Mouse (Mus musculus) hematopoietic stem cell, adult 5-6 weeks (primary cell): Measurements from ENCODE around the gene Nr2c2ap. TPM values are rescaled to one million over a fixed set of nuclear protein-coding genes. Genes with fewer than 3 reads are reported as not detected.
A peak's percentile ranks its signal among the peaks of the same experiment; 100 is the strongest.

Experiments
- ATAC-seq, 2 experiments: fragments of 125-278 bp in 1 of 2; replicated peaks in 1 of 2; 2 replicates each; pipeline ENCODE4 v1.8.0; 2016 to 2017; ENCODE audit warnings: inconsistent platforms in 2 of 2, mild to moderate bottlenecking in 2 of 2, moderate number of reproducible peaks in 2 of 2, low read depth in 1 of 2, moderate TSS enrichment in 1 of 2; ENCODE audit not compliant: low FRiP score in 2 of 2, poor library complexity in 2 of 2, severe bottlenecking in 2 of 2, insufficient read depth in 1 of 2, low TSS enrichment in 1 of 2
- total RNA-seq: library from RNA; stranded (forward); fragments of 172-1452, 232-1000 nt; gene quantifications from 2 replicates; pipeline ENCODE4 v1.2.3, GENCODE M21; 2017

The Nr2c2ap gene
- 11.4 and 13.9 TPM in 2 replicates for total RNA-seq

- ATAC-seq = peak; percentile 91
Observed at GRCm38 (mm10) chr8:70131166-70131883, at the start of gene Nr2c2ap. Gene Nr2c2ap, plus strand, starts transcription at chr8:70131333.

DNA sequence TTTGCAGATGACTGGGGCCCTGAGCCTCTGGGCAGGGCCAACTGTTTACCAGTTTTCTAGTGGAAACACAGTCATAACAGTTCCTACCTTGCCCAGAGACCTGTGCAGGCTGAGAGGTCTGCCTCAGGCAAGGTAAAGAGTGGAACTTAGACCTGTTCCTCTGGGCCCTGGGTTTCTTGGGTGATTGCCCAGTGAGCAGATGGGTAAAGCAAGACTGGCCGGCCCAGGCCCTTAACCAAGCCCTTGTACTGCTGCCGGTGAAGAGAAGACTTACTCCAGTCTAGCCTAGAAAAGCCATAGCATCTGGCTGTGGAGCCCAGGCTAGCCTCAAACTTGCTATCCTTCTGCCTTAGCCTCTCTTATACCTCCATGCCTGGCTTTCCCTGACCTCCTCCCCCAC is 49.2 kb upstream of the Nr2c2ap start:
- no peak for ATAC-seq

- ATAC-seq = no peak
Observed at GRCm38 (mm10) chr8:70083285-70083684, 47.8 kb upstream of the Nr2c2ap start, which contains the start of gene Hapln4. Gene Hapln4, plus strand, starts transcription at chr8:70083457.

DNA sequence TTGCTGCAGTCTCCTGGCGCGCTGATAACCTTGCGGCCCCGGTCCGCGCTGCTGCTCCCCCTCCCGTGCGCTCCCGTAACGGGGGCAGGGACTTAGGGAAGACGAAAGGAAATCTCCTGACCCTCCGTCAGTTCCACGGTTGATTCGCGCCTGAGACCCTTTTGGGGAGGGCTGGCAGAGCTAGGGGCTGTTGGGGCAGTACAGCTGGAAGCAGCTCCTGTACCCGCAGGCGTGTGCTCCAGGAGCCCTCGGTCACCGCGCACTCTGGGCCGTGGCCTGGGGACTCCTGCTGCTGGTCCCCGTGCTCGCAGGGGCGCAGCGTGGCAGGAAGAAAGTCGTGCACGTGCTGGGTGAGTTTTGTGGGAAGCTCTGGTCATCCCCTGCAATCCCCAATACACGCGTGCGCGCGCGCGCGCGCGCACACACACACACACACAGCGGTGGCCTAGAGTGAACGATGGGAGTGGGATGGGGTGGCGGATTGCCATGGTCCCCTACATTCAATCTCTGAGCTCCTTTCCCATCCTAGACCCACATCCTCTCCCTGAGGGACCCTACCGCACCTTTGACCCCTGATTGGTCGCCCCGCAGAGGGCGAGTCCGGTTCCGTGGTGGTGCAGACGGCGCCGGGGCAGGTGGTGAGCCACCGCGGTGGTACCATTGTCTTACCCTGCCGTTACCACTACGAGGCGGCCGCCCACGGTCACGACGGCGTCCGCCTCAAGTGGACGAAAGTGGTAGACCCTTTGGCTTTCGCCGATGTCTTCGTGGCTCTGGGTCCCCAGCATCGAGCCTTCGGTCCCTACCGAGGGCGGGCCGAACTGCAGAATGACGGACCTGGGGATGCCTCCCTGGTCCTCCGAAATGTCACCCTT is 46.7 kb upstream of the Nr2c2ap start:
- ATAC-seq = no peak

DNA sequence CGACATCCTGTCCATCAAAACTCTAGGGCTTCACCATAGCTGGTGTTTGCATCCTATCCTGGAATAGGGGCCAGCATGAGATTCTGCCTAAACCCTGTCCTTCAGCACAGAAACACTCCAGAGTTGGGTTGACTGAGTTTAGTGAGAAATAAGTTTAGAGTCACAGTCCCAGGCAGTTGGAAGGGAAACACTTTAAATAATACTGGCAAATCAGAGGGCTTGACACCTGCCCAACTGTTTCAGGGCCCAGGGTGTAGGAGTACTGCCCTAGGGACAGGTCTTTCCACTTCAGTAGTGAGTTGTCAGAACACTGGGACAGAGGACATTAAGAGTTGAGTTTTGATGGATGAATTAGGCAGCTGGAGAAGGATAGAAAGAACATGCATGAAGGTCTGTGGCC is 45.0 kb upstream of the Nr2c2ap start:
- ATAC-seq = no peak

DNA sequence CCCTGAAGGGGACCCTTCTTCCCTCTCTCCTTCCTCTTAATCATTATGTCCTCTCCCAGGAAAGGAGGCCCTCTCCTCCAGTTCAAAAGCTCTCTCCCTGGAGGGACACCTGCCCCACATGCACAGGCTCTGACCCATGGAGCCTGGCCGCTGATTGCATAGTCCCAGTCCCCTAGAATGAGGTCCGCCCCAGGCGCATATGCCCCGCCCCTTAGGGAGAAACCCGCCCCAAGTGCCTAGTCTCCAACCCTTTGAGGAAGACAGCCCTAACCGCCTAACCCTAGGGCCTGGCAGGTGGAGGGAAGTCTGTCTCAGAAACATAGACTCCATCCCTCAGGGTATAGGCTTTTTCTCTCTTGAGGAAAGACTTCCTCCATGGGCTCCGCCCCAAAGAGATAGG is 43.9 kb upstream of the Nr2c2ap start:
- ATAC-seq = no peak

DNA sequence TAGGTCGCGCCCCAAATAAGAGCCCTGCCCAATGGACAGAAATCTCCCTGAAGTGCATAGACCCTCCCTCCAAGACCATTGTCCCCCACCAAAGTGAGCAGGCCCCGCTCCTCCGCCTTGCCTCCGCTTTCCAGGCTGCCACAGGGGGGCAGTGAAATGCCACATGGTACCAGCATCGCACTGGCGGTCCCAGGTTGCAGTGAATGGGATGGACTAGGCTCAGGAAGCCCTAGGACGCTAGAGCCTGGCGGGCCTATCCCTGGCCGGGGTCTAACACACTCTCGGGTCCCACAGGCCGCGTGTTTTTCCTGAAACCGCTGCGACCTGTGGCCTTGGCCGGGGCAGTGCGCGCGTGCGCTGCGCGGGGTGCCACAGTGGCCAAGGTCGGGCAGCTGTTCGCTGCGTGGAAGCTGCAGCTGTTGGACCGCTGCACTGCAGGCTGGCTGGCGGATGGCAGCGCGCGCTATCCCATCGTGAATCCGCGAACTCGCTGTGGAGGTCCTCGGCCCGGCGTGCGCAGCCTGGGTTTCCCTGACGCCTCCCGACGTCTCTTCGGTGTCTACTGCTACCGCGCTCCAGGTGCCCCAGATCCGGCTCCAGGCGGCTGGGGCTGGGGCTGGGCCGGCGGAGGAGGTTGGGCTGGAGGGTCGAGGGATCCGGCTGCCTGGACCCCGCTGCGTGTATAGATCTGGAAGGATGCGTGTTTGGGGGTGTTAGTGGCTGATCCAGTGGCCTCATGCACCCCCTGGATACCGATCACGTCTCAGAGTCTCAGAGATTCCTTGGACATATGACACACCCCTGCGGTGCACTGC is 43.1 kb upstream of the Nr2c2ap start:
- peak; percentile 13 to 30; a peak in 1 of 4 replicates for ATAC-seq

DNA sequence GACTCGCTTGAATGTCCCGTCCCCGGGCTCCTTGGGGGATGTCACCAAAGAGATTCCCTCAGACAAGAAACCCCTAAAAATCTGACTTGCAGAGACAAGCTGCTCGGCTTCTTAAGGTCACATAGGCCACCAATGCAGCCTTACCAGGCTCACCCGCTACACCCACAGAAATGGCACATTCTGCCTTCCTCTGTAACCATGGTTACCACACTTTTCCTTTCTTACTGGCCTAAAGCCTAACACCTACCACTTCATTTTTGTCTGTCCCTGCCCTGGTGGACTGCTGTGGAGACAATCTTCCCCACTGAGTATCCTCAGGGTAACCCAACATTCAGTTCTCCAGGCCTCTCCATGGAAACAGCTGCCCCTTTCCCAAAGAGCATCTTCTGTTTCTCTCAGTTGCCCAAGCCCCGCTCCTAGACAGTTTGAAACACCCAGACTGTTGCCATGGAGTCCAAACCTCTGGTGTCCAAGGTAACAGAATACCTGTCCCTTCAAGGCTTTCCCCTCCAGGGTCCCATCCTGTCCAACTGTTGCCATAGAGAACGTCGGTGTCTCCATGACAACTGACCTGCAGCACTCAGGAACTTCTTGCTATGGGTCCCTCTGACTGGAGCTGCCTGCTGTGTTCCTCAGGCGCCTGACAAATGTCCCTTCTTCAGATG is 41.7 kb upstream of the Nr2c2ap start:
- no peak for ATAC-seq

- no peak for ATAC-seq
Observed at GRCm38 (mm10) chr8:70092786-70093185, 38.3 kb upstream of the Nr2c2ap start.

- ATAC-seq = no peak
Observed at GRCm38 (mm10) chr8:70099276-70099675, 31.9 kb upstream of the Nr2c2ap start.

DNA sequence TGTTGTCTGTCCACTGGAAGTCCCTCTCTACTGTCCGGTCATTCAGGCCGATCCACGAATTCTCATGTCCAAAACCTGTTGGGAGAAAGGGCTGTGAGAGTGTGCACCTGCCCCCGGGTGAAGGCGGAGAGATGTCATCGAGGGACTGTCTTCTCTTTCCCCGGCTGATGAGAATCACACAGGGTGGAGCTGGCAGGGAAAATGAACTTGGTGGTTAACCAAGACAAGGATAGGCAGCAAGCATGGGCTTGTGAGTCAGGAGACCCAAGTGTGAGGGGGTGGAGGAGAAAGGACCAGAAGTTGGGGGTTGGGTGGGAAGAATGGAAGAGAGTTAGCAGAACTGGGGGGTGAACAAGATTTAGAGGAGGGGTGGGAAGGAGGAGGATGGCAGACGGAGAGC is 30.9 kb upstream of the Nr2c2ap start:
- ATAC-seq = no peak

- ATAC-seq = peak; percentile 68 to 79
Observed at GRCm38 (mm10) chr8:70104506-70104905, 26.6 kb upstream of the Nr2c2ap start.

GRCm38 (mm10) chr8:70104922-70105321 is 26.2 kb upstream of the Nr2c2ap start:
- no peak for ATAC-seq

- no peak for ATAC-seq
Observed at GRCm38 (mm10) chr8:70110451-70110850, 20.7 kb upstream of the Nr2c2ap start.

DNA sequence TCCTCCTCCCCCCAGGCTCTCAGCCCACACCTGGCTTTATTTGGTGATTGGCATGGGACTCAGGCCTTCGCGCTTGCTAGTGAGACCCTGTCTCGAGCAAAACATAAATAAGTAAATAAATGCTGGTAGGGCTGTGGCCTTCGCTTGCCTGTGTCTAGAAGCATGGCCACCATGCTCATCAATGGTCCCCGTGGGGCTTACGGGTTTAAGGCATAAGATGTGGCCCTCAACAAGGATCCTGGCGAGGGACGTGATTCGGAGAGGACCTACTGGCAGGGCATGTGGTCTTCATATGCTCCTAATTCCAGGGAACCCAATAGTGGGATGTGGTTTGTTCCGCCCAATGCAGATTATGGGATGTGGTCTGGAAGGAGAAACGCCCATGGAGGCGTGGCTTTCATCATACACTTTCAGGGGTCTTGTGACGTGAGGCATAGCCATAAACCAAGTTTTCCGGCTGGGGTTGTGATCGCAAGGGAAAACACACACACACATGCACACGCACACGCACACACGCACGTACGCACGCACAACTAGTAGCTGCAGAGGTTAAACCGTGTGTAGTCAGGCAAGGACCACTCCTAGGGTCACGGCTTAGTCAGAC is 19.8 kb upstream of the Nr2c2ap start:
- no peak for ATAC-seq

GRCm38 (mm10) chr8:70112401-70113016 is 18.6 kb upstream of the Nr2c2ap start:
- ATAC-seq = no peak
